Mouse (Mus musculus) retina, postnatal 7 days (tissue): ENCODE results near the gene Vipr1.

Source experiments
- DNase-seq: peaks from one replicate; pipeline ENCODE4 v3.0.0-alpha.2; 2012; ENCODE audit warnings: low read depth, low spot score

Gene Vipr1

GRCm38 (mm10) chr9:121718070-121718705 is 75.7 kb downstream of the Vipr1 start:
- no peak for DNase-seq

GRCm38 (mm10) chr9:121718792-121719318 is 76.3 kb downstream of the Vipr1 start, which contains the start of gene Nktr:
Gene Nktr, plus strand, starts transcription at chr9:121719169.
- DNase-seq, result peak; percentile 98

- DNase-seq, result peak; percentile 32
Measured at GRCm38 (mm10) chr9:121719347-121720331, 77.1 kb downstream of the Vipr1 start.
